Mouse (Mus musculus) heart, postnatal 0 days (tissue): ENCODE data around the gene Cdh1.

Experiments used
- CTCF ChIP-seq: IDR thresholded peaks from 2 replicates; pipeline ENCODE4 v1.5.1; 2016; ENCODE audit warnings: antibody characterized with exemption, control low read depth, low read depth
- EP300 ChIP-seq: IDR thresholded peaks from 2 replicates; pipeline ENCODE4 v1.6.1; 2016; ENCODE audit warnings: antibody characterized with exemption, low read depth

- no peak for TF ChIP-seq CTCF
- TF ChIP-seq EP300: no peak
Measured at GRCm38 (mm10) chr8:106701360-106701759, 98.2 kb downstream of the Cdh1 start.
